Mouse (Mus musculus) ovary, adult 2 months (tissue): ENCODE results near the gene Zfp524. TPM values are rescaled to one million over a fixed set of nuclear protein-coding genes. Genes with fewer than 3 reads are reported as not detected.

Experiments used
- polyA plus RNA-seq: library from polyadenylated mRNA; depleted of rRNA; stranded (reverse); fragments of >200 nt; gene quantifications from 2 replicates; pipeline ENCODE4 v1.2.3, GENCODE M21; 2012; rRNA removed

Zfp524 gene
- 33.1 and 43.6 TPM in 2 replicates for polyA plus RNA-seq

DNA sequence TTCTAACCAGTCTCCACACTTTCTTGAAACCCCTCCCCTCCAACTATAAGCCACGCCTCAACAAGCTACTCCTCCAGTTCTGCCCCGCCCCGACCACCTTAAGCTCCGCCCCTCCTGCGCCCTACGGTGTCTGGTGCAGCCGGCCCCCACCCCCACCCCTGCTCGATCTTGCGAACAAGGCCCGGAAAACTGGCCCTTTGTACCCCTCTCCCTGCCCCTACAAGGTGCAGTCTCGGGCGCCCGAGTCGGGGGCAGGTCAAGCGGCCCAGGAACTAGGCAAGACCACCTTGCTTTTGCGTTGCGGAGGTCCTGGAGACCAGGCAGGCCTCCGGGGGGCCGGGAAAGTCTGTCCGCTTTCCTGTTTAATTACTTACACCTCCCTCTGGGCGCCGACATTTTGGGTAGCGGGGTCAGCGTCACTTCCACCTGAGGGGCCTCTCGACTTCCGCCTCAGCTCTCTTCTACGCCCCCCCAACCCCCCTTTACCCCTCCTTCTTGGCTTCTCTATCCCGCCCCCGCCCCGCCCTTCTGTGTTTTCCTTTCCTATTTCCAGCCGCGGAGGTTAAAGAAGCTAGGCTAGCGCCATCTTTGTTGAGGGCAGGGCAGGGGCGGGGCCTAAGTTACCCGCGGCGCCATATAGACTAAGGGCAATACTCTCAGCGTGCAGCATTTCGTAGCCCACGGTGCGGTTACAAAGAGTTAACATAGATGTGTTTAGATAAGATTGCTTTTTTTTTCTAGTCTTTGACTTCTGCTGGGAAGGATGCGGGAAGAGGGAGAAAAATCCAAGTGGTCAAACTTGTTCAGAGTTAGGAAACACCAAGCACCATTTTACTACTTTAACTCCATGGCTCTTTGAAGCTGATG, at the start of gene Zfp524, which contains the start of gene Fiz1:
Gene Zfp524 (plus strand): TSS at position 165 of the 867 bp plus-strand sequence.
Gene Fiz1 (minus strand): TSS at position 447 of the 867 bp plus-strand sequence.

DNA sequence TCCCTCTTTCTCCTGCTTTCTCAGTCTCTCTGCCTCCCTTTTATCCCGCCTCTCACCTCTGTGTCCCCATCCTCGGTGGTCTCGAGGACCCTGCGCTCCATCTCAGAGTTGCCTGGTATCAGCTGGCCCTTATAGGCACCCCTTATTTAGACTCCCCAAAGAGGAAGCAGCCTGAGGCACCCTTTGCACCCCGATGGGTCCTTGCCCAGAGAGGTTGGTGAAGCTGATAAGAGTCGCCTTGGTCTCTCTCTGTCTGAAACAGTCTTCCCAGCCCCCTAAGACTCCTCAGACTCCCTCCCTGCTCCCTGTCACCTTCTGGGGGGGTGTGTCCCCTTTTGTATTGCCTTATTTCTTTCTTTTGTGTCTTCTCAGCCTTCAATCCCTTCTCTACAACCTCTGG, 43.1 kb upstream of the Zfp524 start, which contains the start of gene Sbk3:
Gene Sbk3 (minus strand): TSS at position 101 of the 400 bp plus-strand sequence.

DNA sequence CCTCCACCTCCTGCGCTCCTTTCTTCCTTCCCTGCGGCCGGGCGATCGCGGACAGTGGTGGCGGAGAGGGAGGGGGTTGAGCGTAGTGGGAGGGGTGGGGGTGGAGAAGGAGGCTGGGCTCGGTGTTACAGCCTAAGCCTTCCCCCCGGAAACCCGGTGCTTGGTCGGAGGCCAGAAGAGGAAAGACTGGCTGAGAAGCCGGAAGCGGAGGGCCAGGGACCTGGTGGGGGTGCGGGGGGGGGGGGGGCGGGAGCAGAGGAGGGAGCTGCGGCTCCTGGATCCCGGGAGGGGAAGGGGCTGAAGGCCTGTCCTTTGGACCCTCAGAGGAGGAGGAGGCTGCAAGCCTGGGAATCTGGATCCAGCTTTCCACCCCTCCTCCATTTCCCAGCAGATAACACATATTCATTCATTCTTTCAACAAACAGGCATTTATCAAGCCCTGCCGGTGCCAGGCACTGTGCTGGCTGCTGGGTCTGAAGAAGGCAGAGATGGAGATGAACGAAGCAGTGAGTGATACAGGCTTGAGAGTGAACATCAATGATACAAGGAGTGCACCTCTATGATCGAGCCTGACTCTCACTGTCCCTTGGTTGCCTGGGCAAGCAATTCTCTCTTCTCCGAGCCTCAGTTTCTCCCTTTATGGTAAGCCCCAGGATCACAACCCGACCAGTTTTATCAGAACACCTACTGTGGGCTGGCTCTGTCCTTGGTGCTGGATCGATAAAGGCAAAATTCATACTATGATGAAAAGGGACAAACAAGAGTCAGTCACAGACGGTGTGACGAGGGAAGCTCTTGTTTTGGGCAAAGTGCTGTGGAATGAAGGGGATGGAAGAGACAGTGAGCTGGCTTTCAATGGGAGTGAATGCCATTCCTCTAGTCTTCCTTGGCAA, 18.0 kb upstream of the Zfp524 start, which contains the start of gene Zfp579:
Gene Zfp579 (minus strand): TSS at position 156 of the 893 bp plus-strand sequence.

DNA sequence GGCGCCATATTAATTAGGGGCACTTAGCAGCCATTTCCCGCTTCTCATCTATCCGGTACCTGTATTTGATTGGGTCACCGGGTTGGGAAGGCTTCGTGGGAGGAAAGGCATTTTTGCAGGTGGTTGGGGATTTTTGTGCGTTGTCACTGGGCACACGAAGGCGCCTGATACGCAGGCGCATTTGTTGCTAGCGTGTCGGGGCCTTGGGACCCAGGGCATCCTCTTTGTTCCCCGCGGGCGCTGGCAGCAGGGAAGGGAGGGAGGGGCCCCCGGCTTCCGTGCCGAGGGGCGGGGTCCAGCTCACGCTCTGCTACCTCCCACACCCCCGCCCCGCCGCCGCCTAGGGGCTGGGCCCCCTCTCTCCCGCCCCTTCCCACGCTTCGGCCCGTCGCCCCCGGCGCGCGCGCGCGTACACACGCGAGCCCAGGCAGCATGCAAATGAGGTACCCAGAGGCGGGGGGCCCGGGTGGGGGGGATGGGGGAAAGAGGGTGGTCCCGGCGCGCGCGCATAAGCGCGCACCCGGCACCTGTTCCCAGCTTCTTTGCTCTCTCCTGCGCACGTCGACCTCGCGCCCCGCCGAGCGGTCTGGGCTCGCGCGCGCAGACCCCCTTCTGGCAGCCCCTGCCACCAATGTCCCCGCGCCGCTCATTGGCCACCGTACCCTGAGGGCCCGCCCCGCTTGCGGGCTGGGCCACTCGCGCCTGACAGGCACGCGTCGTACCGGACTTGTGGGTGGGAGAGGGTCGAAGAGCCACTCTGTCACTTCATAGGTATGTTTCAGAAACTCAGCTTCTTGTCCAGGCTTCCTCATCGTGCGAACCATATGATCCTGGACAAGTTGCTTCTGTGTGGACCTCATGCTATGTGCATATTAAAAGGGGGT, 1.1 kb downstream of the Zfp524 start, which contains the start of gene Gm44973:
Gene Gm44973 (plus strand): TSS at position 379 of the 884 bp plus-strand sequence.

DNA sequence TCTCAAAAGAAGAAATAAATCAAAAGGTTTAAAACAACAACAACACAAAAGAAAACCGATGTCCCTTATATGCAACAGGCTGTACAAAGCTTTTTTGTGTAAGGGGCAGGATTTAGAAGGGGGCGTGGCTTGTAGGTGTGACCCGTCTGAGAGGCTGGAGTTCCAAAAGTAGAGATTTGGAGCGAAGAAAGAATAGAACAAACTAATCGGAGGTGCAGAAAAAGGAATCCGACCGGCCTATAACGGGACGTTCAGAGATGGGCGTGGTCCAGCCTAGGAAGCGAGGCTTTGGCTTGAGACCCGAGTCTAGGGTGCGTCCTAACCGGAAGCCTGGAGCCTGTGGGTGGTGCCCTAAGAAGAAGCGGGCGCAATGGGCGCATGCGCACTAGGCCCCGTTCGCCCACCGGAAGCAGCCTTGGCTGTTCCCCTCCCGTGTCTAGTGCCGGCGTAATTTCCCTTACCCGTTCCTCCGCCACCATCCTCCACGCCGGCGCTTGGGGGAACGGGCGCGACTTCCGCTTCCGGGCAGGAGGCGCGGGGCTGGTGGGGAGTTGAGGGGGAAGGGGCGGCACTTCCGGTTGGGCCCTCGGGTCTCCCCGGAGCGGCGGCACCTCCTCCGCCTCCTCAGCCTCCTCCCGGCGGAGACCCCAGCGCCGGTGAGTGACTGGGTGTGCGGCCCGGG, 5.9 kb downstream of the Zfp524 start, which contains the start of the genes Zfp865 and Ccdc106:
Gene Zfp865 (plus strand): TSS at position 377 of the 682 bp plus-strand sequence.
Gene Ccdc106 (plus strand): TSS at position 554 of the 682 bp plus-strand sequence.

DNA sequence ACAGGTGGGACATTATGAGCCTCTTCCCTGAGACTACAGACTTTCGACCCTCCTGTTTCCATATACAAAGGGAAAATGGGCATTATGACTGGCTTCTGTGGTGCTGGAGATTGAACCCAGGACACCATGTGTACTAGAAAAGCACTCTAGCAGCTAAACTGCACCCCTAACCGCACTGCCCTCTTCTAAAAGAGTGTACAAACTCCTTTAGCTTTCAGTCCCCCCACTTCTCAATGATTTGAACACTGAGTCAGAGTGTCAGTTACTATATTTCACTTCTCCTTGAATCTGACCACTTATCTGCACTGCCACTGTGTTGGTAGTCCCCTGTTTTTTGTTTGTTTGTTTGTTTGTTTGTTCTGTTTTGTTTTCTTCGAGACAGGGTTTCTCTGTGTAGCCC, 19.6 kb downstream of the Zfp524 start, which contains the start of gene 4632433K11Rik:
Gene 4632433K11Rik (plus strand): TSS at position 301 of the 400 bp plus-strand sequence.

DNA sequence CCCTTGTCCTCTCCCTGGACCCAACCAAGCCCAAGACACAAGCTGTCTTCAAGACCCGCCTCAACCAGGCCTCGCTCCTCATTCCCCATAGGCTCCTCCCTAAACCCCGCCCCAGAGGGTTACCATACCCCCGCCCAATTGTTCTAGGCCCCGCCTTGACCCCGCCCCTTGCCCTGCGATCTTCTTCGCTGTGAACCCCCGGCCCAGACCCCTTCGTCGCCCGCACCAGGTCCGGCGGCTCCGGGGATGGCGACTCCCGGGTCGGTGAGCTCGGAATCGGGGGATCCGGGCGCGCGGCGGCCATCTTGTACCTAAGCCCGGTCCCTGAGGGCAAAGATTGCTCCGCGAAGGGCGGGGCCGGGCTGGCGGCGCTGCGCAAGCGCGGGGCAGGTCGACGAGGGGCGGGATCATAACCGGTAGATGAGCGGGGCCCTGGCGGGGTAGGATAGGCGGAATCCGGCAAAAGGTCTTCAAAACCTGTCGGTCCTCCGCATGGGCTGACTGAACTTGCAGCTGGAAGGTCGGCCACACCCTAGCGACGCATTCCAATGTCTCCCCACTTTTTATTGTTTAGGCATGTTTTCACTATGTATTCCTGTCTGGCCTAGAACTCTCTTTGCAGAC, 24.0 kb downstream of the Zfp524 start, which contains the start of gene Zfp784:
Gene Zfp784 (minus strand): TSS at position 338 of the 624 bp plus-strand sequence.

DNA sequence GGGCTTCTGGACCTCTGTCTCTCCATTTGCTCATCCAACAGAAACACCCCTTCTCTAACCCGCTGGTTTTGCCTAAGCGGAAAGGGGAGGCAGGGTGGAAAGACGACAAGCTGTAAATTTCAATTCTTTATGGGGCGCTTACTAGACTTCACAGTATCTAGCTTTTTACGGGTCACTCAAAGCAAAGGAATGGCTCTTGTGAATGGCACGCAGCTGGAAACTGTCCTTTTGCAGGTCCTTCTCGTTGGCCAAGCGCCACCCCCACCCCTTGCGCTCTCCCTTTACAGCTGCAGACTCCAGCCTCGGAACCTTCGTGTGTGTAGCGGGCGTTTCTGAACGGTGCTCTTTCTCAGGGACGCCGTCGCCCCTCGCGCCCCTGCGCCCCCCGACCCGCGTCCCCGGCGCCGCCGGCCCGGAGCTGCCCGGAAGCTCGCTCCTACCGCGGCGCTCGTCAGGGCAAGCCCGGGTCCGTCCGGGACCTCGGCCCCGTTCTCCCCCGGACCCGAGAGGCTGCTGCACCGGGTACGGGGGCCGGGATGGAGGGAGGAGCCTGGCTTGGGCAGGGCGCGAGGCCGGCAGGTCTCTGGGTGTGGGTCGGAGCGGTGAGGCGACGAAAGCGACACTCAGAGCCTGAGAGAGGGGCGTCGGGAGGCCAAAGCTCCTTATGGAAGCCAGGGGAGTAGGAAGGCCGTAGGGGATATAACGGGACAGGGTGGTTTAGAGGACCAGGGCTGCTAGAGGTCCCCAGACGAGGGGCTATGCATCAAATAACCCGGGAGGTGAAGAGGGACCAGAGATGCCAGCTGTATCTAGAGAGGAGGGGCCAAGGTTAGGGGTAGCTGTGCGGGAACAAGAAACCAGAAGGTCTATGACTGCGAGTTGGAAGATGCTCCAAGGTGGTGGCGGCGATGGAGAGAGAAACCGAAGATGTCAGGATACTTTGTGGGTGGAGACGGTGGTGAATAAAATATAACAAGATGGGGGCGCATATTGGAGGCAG, 37.3 kb downstream of the Zfp524 start, which contains the start of gene Zfp580:
Gene Zfp580 (plus strand): TSS at position 346 of the 1,000 bp plus-strand sequence.

DNA sequence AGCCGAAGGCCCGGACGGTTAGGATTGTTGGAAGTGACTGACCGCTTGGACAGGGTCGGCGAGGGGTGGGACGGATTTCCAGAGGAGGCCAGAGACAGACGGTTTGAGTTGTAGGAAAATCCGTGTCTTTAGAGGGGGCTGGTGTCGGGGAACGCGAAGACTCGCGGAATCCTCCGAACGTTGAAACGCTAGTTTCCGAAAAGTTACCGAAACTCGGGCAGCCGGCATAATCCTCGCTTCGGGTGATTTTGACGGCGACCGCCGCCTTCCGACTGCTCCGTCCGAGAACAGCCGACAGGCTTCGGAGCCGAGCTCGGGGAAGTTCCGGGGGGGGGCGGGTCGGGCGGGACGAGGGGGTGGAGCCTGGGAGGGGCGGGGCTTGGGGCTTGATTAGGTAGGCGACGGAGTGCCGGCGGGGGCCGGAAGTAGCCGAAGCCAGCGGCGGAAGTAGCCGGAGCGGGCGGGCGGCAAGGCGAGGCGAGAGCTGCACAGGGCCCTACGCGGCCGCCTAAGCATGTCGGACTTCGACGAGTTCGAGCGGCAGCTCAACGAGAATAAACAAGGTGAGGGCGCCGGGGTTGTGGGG, 47.7 kb downstream of the Zfp524 start, which contains the start of gene U2af2:
Gene U2af2 (plus strand): TSS at position 370 of the 586 bp plus-strand sequence.

Other genes starting within 250 kb of the Zfp524 start
- gene Fam71e2, start 243.1 kb upstream of the Zfp524 start, polyA plus RNA-seq = 0.05 and 0.06 TPM in 2 replicates
- gene Il11, start 231.6 kb upstream of the Zfp524 start, polyA plus RNA-seq = 1.1 and 1.2 TPM in 2 replicates
- gene Tmem190, start 231.5 kb upstream of the Zfp524 start, polyA plus RNA-seq = not detected in 2 replicates
- gene Tmem238, start 224.8 kb upstream of the Zfp524 start, polyA plus RNA-seq = 88.3 and 125 TPM in 2 replicates
- gene Rpl28, start 221.5 kb upstream of the Zfp524 start, polyA plus RNA-seq = 545 and 557 TPM in 2 replicates
- gene Ube2s, start 201.8 kb upstream of the Zfp524 start, polyA plus RNA-seq = 228 and 308 TPM in 2 replicates
- 2.5 and 3.9 TPM in 2 replicates for gene Shisa7, start 169.7 kb upstream of the Zfp524 start, polyA plus RNA-seq
- gene Isoc2b, start 144.2 kb upstream of the Zfp524 start, polyA plus RNA-seq = 28.1 and 35.4 TPM in 2 replicates
- gene Isoc2a, start 137.3 kb upstream of the Zfp524 start, polyA plus RNA-seq = 23.7 and 25.1 TPM in 2 replicates
- 0.44 and 0.48 TPM in 2 replicates for gene Gm36210, start 107.9 kb upstream of the Zfp524 start, polyA plus RNA-seq
- 37.7 and 42.3 TPM in 2 replicates for gene Zfp628, start 99.2 kb upstream of the Zfp524 start, polyA plus RNA-seq
- 13.2 and 17.2 TPM in 2 replicates for gene Nat14, start 92.4 kb upstream of the Zfp524 start, polyA plus RNA-seq
- 13.3 and 16.0 TPM in 2 replicates for gene Ssc5d, start 88.6 kb upstream of the Zfp524 start, polyA plus RNA-seq
- 1.1 and 1.2 TPM in 2 replicates for gene Sbk2, start 50.0 kb upstream of the Zfp524 start, polyA plus RNA-seq
- gene Sbk3, start 43.2 kb upstream of the Zfp524 start, polyA plus RNA-seq = 0.76 and 1.1 TPM in 2 replicates
- gene Zfp579, start 18.3 kb upstream of the Zfp524 start, polyA plus RNA-seq = 120 and 131 TPM in 2 replicates
- gene Fiz1, start 282 bp downstream of the Zfp524 start, polyA plus RNA-seq = 51.0 and 51.7 TPM in 2 replicates
- not detected in 2 replicates for gene Gm44973, start 1.1 kb downstream of the Zfp524 start, polyA plus RNA-seq
- gene Zfp865, start 6.0 kb downstream of the Zfp524 start, polyA plus RNA-seq = 66.1 and 69.1 TPM in 2 replicates
- gene Ccdc106, start 6.1 kb downstream of the Zfp524 start, polyA plus RNA-seq = 12.0 and 14.1 TPM in 2 replicates
- gene 4632433K11Rik, start 19.7 kb downstream of the Zfp524 start, polyA plus RNA-seq = not detected in 2 replicates
- 6.3 and 6.5 TPM in 2 replicates for gene Zfp784, start 24.0 kb downstream of the Zfp524 start, polyA plus RNA-seq
- gene Zfp580, start 37.1 kb downstream of the Zfp524 start, polyA plus RNA-seq = 73.6 and 77.5 TPM in 2 replicates
- gene U2af2, start 47.7 kb downstream of the Zfp524 start, polyA plus RNA-seq = 225 and 253 TPM in 2 replicates
- 235 and 260 TPM in 2 replicates for gene Epn1, start 65.8 kb downstream of the Zfp524 start, polyA plus RNA-seq
- gene Rfpl4, start 102.5 kb downstream of the Zfp524 start, polyA plus RNA-seq = 2.3 and 4.7 TPM in 2 replicates
- gene Rasl2-9, start 111.5 kb downstream of the Zfp524 start, polyA plus RNA-seq = 0.26 and 0.66 TPM in 2 replicates
- gene Vmn1r55, start 135.3 kb downstream of the Zfp524 start, polyA plus RNA-seq = not detected in 2 replicates
- not detected in 2 replicates for gene Vmn1r56, start 182.3 kb downstream of the Zfp524 start, polyA plus RNA-seq
- not detected in 2 replicates for gene Vmn1r57, start 204.1 kb downstream of the Zfp524 start, polyA plus RNA-seq